Mouse (Mus musculus) cerebellum, postnatal 25 days (tissue): ENCODE data around the gene Zc3h10.
"Not testable (repeated sequence)": the region's sequence is repeated elsewhere in the genome, so short reads cannot be mapped to it uniquely, and the experiment has no call there.

Source experiments
- DNase-seq, 2 experiments: peaks; one replicate each; pipeline ENCODE4 v3.0.0; 2021; ENCODE audit warnings: mixed read lengths in 2 of 2

The Zc3h10 gene

GRCm38 (mm10) chr10:128524111-128524731 lies 23.4 kb downstream of the Zc3h10 start:
- DNase-seq = no peak

GRCm38 (mm10) chr10:128522351-128522750 lies 25.2 kb downstream of the Zc3h10 start:
- no peak for DNase-seq

GRCm38 (mm10) chr10:128520591-128520990 lies 27.0 kb downstream of the Zc3h10 start:
- no peak for DNase-seq

- DNase-seq = peak; percentile 64 to 73
Observed at GRCm38 (mm10) chr10:128518833-128519232, 28.7 kb downstream of the Zc3h10 start.

GRCm38 (mm10) chr10:128516677-128517076 lies 30.9 kb downstream of the Zc3h10 start:
- DNase-seq = no peak

GRCm38 (mm10) chr10:128516029-128516428 lies 31.5 kb downstream of the Zc3h10 start:
- DNase-seq = no peak

- no peak for DNase-seq
Observed at GRCm38 (mm10) chr10:128515044-128515443, 32.5 kb downstream of the Zc3h10 start.

GRCm38 (mm10) chr10:128511761-128512160 lies 35.8 kb downstream of the Zc3h10 start:
- DNase-seq = no peak

GRCm38 (mm10) chr10:128511189-128511588 lies 36.4 kb downstream of the Zc3h10 start:
- no peak for DNase-seq

- no peak for DNase-seq
Observed at GRCm38 (mm10) chr10:128510301-128510700, 37.3 kb downstream of the Zc3h10 start.

- no peak for DNase-seq
Observed at GRCm38 (mm10) chr10:128509831-128510230, 37.7 kb downstream of the Zc3h10 start.

- no peak for DNase-seq
Observed at GRCm38 (mm10) chr10:128509203-128509602, 38.4 kb downstream of the Zc3h10 start.

GRCm38 (mm10) chr10:128508260-128508659 lies 39.3 kb downstream of the Zc3h10 start:
- DNase-seq = no peak

GRCm38 (mm10) chr10:128505974-128506373 lies 41.6 kb downstream of the Zc3h10 start:
- DNase-seq = no peak

- DNase-seq = not testable (repeated sequence)
Observed at GRCm38 (mm10) chr10:128505371-128505667, 42.3 kb downstream of the Zc3h10 start.

GRCm38 (mm10) chr10:128504641-128505370 lies 42.8 kb downstream of the Zc3h10 start:
- no peak for DNase-seq

GRCm38 (mm10) chr10:128504012-128504411 lies 43.6 kb downstream of the Zc3h10 start:
- DNase-seq = no peak

- no peak for DNase-seq
Observed at GRCm38 (mm10) chr10:128503532-128503931, 44.0 kb downstream of the Zc3h10 start.

- DNase-seq = no peak
Observed at GRCm38 (mm10) chr10:128502341-128502740, 45.2 kb downstream of the Zc3h10 start.

- DNase-seq = peak; percentile 78
Observed at GRCm38 (mm10) chr10:128499116-128499671, 48.4 kb downstream of the Zc3h10 start.

GRCm38 (mm10) chr10:128498590-128498989 lies 49.0 kb downstream of the Zc3h10 start, which contains the start of gene Myl6b:
Gene Myl6b, minus strand, starts transcription at chr10:128498685.
- peak; percentile 97 to 98 for DNase-seq

GRCm38 (mm10) chr10:128497134-128497737 lies 50.3 kb downstream of the Zc3h10 start:
- DNase-seq = no peak

GRCm38 (mm10) chr10:128496509-128497077 lies 51.0 kb downstream of the Zc3h10 start:
- DNase-seq = no peak
